Mouse (Mus musculus) testis, adult 2 months (tissue): Measurements from ENCODE around the gene Unk. TPM values are rescaled to one million over a fixed set of nuclear protein-coding genes. Genes with fewer than 3 reads are reported as not detected.
A peak's percentile ranks its signal among the peaks of the same experiment; 100 is the strongest.

Source experiments
- H3K27ac ChIP-seq: fragments of 200-500 bp; 2 replicates; pipeline ENCODE4 v1.5.1; 2012; ENCODE audit warnings: low read depth, low read length; ENCODE audit not compliant: control insufficient read depth, insufficient read depth
- H3K27me3 ChIP-seq: fragments of 200-500 bp; 2 replicates; pipeline ENCODE4 v1.6.1; 2012; ENCODE audit warnings: mild to moderate bottlenecking, low read length, moderate library complexity; ENCODE audit not compliant: control insufficient read depth, insufficient read depth
- H3K36me3 ChIP-seq: fragments of 200-500 bp; 2 replicates; pipeline ENCODE4 v1.6.1; 2012; ENCODE audit warnings: mild to moderate bottlenecking, low read length; ENCODE audit not compliant: control insufficient read depth, insufficient read depth
- H3K4me1 ChIP-seq: fragments of 200-500 bp; 2 replicates; pipeline ENCODE4 v1.6.1; 2012; ENCODE audit warnings: low read length; ENCODE audit not compliant: control insufficient read depth, insufficient read depth
- H3K4me3 ChIP-seq: fragments of 200-500 bp; 2 replicates; pipeline ENCODE4 v1.5.1; 2012; ENCODE audit warnings: low read depth, mild to moderate bottlenecking, low read length, moderate library complexity, mixed read lengths; ENCODE audit not compliant: control insufficient read depth
- CTCF ChIP-seq: fragments of 200-500 bp; IDR thresholded peaks from 2 replicates; pipeline ENCODE4 v1.5.1; 2012; ENCODE audit warnings: low read depth, mild to moderate bottlenecking, inconsistent platforms, low read length, moderate library complexity; ENCODE audit not compliant: control insufficient read depth, insufficient read depth, insufficient replicate concordance
- POLR2A ChIP-seq: fragments of 200-500 bp; IDR thresholded peaks from 2 replicates; pipeline ENCODE4 v1.6.1; 2012; ENCODE audit warnings: low read depth, mild to moderate bottlenecking, inconsistent platforms, low read length, moderate library complexity; ENCODE audit not compliant: control insufficient read depth
- polyA plus RNA-seq: library from polyadenylated mRNA; depleted of rRNA; stranded (reverse); fragments of >200 nt; gene quantifications from 2 replicates; pipeline ENCODE4 v1.2.3, GENCODE M21; 2012

The Unk gene
- polyA plus RNA-seq, 1 experiment, result 21.5 TPM

DNA sequence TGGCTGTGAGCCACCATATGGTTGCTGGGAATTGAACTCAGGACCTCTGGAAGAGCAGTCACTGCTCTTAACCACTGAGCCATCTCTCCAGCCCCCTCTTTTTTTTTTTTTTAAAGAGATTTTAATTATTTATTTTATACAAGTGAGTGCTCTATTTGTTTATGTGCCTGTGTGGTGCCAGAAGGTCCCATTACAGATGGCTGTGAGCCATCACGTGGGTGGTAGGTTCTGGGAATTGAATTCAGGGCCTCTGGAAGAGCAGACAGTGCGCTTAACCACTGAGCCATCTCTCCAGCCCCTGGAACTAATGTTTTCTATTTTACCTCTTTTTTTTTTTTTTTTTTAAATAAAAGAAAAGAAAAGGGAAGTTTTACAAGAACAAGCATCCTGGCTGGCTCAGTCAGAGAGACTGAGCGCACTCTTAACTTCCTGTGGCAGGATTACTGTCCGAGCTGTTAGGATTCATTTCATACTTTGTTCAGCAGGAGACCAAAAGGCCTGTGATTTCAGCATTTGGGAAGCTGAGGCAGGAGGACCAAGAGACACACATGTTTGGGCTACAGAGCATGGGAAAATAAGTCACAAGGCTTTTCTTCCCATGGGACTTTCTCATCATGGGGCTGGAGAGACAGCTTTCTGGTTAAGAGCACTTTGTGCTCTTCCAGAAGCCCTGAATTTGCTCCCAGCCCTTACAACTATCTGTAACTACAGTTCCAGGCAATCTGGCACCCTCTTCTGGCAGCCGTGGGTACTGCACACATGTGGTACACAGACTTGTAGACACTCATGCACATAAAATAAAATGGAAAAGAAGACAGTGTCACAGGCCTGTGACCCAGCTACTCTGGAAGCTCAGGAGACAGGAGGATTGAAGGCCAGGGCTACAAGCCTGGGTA is 66.3 kb downstream of the Unk start:
- Histone ChIP-seq H3K27ac (no peak overlapping the region), H3K36me3 (no peaks in the 10 kb centered on the region), H3K27me3 (no peaks in the 10 kb centered on the region), H3K4me1 (peaks cover 12% of the 10 kb centered on the region), H3K4me3 (no peak overlapping the region)
- TF ChIP-seq POLR2A (no peak), CTCF (peak; percentile 60; the same call in 1 of the 2 replicates)

DNA sequence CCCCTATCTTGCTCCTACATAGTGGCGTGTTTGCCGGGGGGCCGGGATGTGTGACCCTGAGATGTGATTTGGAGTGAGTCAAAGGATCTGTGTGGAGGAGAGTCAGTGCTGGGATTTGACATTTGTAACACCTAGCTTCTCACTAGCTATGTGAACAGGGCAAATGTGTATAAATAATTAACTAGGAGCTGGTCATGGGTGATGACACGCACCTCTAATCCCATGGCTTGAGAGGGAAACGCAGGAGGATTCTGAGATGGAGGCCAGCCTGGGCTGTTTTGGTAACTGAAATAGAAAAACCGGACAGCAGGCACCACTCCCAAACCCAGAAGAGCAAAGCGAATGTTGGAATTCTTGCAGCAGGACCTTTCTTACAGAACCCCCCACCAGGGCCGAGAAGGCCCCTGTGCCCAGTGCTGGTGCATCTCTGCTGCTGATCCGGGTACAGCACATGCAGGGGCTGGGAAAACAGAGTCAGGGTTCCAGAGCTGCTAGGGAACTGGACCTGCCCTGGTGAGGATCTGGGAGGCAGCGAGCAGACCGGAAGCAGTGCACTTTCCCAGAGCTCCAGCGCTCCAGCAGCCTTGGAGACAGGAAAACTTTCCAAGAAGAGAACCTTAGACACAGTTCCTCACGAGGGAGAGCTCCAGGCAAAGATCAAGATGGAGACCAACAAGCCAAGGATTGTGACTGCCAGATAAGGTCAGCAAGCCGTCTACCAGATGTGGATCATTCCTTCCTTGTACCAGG is 68.8 kb downstream of the Unk start:
- peaks cover 16% of the 10 kb centered on the region for H3K4me1 ChIP-seq
- H3K36me3 ChIP-seq, result no peaks in the 10 kb centered on the region
- H3K4me3 ChIP-seq, result no peak overlapping the region
- TF ChIP-seq CTCF, result no peak
- TF ChIP-seq POLR2A, result peak; percentile 27; the same call in 1 of the 2 replicates
- no peaks in the 10 kb centered on the region for H3K27me3 ChIP-seq
- peak overlapping the region; percentile 84 for H3K27ac ChIP-seq

DNA sequence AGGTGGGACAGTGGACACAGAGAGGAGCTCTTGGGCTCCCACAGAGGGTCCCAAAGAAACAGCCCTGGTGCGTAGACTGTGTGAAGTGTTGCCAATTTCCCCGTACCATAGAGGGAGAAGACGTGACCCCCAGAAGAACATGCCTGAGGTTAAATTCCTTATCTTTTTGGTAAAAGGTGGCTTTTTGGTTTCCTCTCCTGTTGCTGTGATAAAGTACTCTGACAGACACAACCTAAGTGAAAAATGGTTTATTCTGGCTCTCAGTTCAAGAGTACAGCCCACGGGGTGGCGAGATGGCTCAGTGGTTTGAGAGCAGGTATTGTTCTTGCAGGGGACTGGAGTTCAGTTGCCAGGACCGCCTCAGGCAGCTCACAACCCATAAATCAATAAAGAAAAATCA is 69.3 kb downstream of the Unk start:
- Histone ChIP-seq H3K4me1 (peaks cover 22% of the 10 kb centered on the region), H3K27ac (peak overlapping the region; percentile 84), H3K27me3 (no peaks in the 10 kb centered on the region), H3K36me3 (no peaks in the 10 kb centered on the region), H3K4me3 (no peak overlapping the region)
- TF ChIP-seq CTCF (no peak), POLR2A (no peak)

DNA sequence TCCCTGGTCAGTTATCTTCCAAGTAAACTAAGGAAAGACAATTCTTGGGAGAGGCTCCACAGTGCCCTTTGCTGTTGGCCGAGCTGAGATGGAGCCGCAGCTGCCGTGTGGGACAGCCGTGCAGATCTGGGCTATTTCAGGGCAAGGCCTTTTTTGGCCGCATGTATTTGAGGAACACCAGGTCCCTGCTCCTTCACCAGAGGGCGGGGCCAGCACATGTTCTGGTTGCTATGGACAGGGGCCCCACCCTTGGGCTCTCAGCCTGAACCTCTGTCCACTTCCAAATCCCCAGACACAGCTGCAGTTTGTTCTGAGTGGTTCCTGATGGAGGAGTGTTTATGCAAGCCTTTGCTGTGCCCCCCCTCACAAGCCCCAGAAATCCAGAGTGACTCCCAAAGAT is 70.3 kb downstream of the Unk start:
- Histone ChIP-seq H3K4me1 (peaks cover 22% of the 10 kb centered on the region), H3K27ac (peak overlapping the region; percentile 8), H3K27me3 (no peaks in the 10 kb centered on the region), H3K4me3 (no peak overlapping the region), H3K36me3 (no peaks in the 10 kb centered on the region)
- TF ChIP-seq CTCF (no peak), POLR2A (no peak; the same call in 1 of the 2 replicates)

DNA sequence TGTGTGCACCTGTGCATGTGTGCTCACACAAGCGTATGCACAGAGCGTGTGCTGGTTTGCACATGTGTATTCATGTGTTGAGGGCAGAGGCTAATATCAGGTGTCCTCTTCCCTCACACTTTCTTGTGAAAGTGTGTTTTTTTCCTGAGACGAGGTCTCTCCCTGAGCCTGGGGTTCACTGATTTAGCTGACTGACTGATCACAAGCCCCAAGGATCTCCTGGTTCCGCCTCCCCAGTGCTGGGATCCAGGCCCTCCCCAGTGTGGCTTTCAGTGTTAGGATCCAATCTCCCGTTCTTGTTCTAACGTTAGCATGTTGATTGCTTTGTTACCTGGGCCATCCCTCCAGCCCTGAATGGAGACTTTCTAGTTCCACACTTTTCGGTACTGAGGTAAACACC is 70.7 kb downstream of the Unk start:
- H3K27ac ChIP-seq, result peak overlapping the region; percentile 8
- peaks cover 22% of the 10 kb centered on the region for H3K4me1 ChIP-seq
- no peak overlapping the region for H3K4me3 ChIP-seq
- H3K36me3 ChIP-seq, result no peaks in the 10 kb centered on the region
- H3K27me3 ChIP-seq, result no peaks in the 10 kb centered on the region
- TF ChIP-seq CTCF (no peak), POLR2A (no peak)

DNA sequence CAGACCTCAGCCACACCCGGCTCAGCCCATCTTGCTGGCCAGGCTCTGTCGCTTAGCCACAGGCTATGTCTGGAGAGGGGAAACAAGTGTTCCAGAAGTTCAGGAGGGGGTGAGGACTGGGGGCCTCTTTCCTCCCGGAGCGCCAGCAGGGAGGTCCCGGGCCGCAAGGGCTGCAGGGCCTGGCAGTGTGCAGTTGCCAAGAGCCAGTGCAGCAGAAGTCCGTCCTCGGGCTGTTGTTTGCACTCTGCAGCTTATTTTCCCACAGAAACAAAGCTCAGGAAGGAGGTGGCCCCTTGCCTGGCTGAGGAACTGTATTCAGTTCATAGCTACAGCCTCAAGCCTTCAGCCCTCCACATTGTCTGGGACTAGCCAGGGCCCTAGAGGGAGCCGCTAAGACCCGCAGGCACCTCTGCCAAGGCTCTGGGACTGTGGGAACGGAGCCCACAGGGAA is 71.8 kb downstream of the Unk start:
- H3K4me1 ChIP-seq, result peaks cover 27% of the 10 kb centered on the region

DNA sequence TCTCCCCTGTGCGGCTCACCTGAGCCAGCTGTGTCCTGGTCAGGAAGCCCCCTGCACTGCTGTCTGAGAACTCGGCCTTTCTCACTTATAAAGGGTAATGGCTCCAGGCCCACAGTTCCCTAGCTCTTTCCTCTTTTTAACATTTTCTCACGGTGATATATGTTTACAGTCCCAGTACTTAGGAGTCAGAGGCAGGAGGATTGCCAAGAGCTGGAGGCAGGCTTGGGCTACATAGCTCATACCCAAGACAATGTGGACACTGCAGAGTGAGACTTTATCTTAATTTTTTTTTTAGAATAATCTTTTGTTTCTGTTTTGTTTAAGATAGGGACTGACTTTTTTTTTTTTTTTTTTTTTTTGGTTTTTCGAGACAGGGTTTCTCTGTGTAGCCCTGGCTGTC is 72.3 kb downstream of the Unk start:
- H3K4me1 ChIP-seq, result peaks cover 32% of the 10 kb centered on the region
- no peaks in the 10 kb centered on the region for H3K27me3 ChIP-seq
- no peaks in the 10 kb centered on the region for H3K36me3 ChIP-seq
- TF ChIP-seq POLR2A (no peak), CTCF (no peak)
- peak overlapping the region; percentile 81 for H3K27ac ChIP-seq
- H3K4me3 ChIP-seq, result no peak overlapping the region

More for the DNA sequence above, 71.8 kb downstream of the Unk start:
- Histone ChIP-seq H3K36me3 (no peaks in the 10 kb centered on the region), H3K27me3 (no peaks in the 10 kb centered on the region), H3K4me3 (no peak overlapping the region), H3K27ac (peak overlapping the region; percentile 81)
- no peak for TF ChIP-seq CTCF
- TF ChIP-seq POLR2A, result no peak
